Mouse (Mus musculus): ENCODE results near the gene Rpl14.

DNA sequence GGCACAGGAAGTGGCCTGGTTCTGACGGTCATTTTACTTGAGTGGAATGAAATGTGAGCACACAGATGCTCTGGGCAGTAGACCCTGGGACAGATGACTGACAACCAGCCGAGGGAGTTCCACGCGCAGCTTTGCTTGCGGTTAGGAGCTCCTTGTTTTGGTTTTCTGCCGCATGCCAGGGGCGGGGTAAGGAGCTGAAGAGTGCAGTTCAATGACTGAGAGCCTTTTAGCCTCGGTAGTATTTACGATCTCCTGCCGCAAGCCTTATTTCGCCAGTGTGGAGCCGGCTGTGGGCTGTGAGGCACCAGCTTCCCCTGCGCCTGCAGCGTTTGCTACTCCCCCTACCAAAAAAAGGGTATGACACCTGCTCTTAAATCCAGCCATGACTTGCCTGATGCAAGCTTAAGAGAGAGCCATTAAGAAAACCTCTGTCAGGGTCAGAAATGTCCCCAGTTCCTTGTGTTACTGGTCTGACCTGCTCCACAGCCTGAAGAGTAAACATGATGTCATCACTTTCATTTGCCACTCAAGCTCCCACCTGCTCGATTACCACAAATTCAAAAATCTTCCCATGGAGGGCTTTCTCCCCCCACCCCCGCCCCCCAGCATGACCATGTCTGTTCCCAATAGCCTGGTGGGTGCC lies 24.1 kb upstream of the Rpl14 start:
- TF ChIP-seq GATA1 (IDR thresholded peaks at IDR 0.05; ENCODE audit: borderline replicate concordance, low read length) (no peak), FLI1 (IDR thresholded peaks at IDR 0.05; ENCODE audit: low read length) (no peak)
